Mouse (Mus musculus) leukemia stem cell, adult 10-12 weeks (primary cell): ENCODE results near the gene Gpr137. TPM values are rescaled to one million over a fixed set of nuclear protein-coding genes. Genes with fewer than 3 reads are reported as not detected.

Experiments
- polyA plus RNA-seq: library from polyadenylated mRNA; stranded (reverse); fragments of >175 nt; gene quantifications from 2 replicates; pipeline ENCODE4 v1.2.3, GENCODE M21; 2012; ENCODE audit warnings: low replicate concordance

The Gpr137 gene
- polyA plus RNA-seq, result 65.6 and 67.0 TPM in 2 replicates

GRCm38 (mm10) chr19:6942249-6942691 lies at the start of gene Gpr137:
Gene Gpr137, minus strand, starts transcription at chr19:6942480.

GRCm38 (mm10) chr19:6987061-6987903 lies 45.0 kb upstream of the Gpr137 start, which contains the start of gene Vegfb:
Gene Vegfb, minus strand, starts transcription at chr19:6987651.

GRCm38 (mm10) chr19:6980381-6981093 lies 38.3 kb upstream of the Gpr137 start, which contains the start of gene Fkbp2:
Gene Fkbp2, minus strand, starts transcription at chr19:6980501.

GRCm38 (mm10) chr19:6975537-6976521 lies 33.5 kb upstream of the Gpr137 start, which contains the start of gene Plcb3:
Gene Plcb3, minus strand, starts transcription at chr19:6976470.

GRCm38 (mm10) chr19:6974211-6975205 lies 32.2 kb upstream of the Gpr137 start, which contains the start of gene Ppp1r14b:
Gene Ppp1r14b, plus strand, starts transcription at chr19:6974968.

GRCm38 (mm10) chr19:6941372-6942248 lies 670 bp downstream of the Gpr137 start, which contains the start of gene Bad:
Gene Bad, plus strand, starts transcription at chr19:6941861.

GRCm38 (mm10) chr19:6934195-6934977 lies 7.9 kb downstream of the Gpr137 start, which contains the start of gene Kcnk4:
Gene Kcnk4, minus strand, starts transcription at chr19:6934515.

GRCm38 (mm10) chr19:6925307-6925573 lies 17.0 kb downstream of the Gpr137 start, which contains the start of gene Catsperz:
Gene Catsperz, minus strand, starts transcription at chr19:6925380.

GRCm38 (mm10) chr19:6921647-6922567 lies 20.4 kb downstream of the Gpr137 start, which contains the start of gene Esrra:
Gene Esrra, minus strand, starts transcription at chr19:6921813.

GRCm38 (mm10) chr19:6909507-6910289 lies 32.6 kb downstream of the Gpr137 start, which contains the start of the genes Trmt112 and Prdx5:
Gene Trmt112, plus strand, starts transcription at chr19:6909698.
Gene Prdx5, minus strand, starts transcription at chr19:6910106.

Other genes starting within 250 kb of the Gpr137 start
- 41.3 and 41.4 TPM in 2 replicates for gene Rps6ka4, start 101.8 kb downstream of the Gpr137 start, polyA plus RNA-seq
- gene Ccdc88b, start 84.3 kb downstream of the Gpr137 start, polyA plus RNA-seq, result 8.8 and 20.9 TPM in 2 replicates
- 80.0 and 128 TPM in 2 replicates for gene Trmt112, start 32.8 kb downstream of the Gpr137 start, polyA plus RNA-seq
- gene Prdx5, start 32.4 kb downstream of the Gpr137 start, polyA plus RNA-seq, result 88.9 and 116 TPM in 2 replicates
- gene Esrra, start 20.7 kb downstream of the Gpr137 start, polyA plus RNA-seq, result 67.0 and 113 TPM in 2 replicates
- gene Catsperz, start 17.1 kb downstream of the Gpr137 start, polyA plus RNA-seq, result 0.41 TPM in 1 of 2 replicates, not detected in the other
- not detected in 2 replicates for gene Kcnk4, start 8.0 kb downstream of the Gpr137 start, polyA plus RNA-seq
- gene Bad, start 619 bp downstream of the Gpr137 start, polyA plus RNA-seq, result 89.7 and 101 TPM in 2 replicates
- 452 and 665 TPM in 2 replicates for gene Ppp1r14b, start 32.5 kb upstream of the Gpr137 start, polyA plus RNA-seq
- gene Plcb3, start 34.0 kb upstream of the Gpr137 start, polyA plus RNA-seq, result 22.0 and 26.6 TPM in 2 replicates
- gene Fkbp2, start 38.0 kb upstream of the Gpr137 start, polyA plus RNA-seq, result 128 and 745 TPM in 2 replicates
- 68.2 and 125 TPM in 2 replicates for gene Vegfb, start 45.2 kb upstream of the Gpr137 start, polyA plus RNA-seq
- 15.2 and 25.4 TPM in 2 replicates for gene Dnajc4, start 50.1 kb upstream of the Gpr137 start, polyA plus RNA-seq
- gene Nudt22, start 53.6 kb upstream of the Gpr137 start, polyA plus RNA-seq, result 14.4 and 26.7 TPM in 2 replicates
- 0.27 and 2.1 TPM in 2 replicates for gene Trpt1, start 53.7 kb upstream of the Gpr137 start, polyA plus RNA-seq
- 599 and 891 TPM in 2 replicates for gene Fermt3, start 77.0 kb upstream of the Gpr137 start, polyA plus RNA-seq
- 38.3 and 182 TPM in 2 replicates for gene Stip1, start 97.5 kb upstream of the Gpr137 start, polyA plus RNA-seq
- 7.0 and 13.3 TPM in 2 replicates for gene Macrod1, start 114.3 kb upstream of the Gpr137 start, polyA plus RNA-seq
- gene Flrt1, start 163.2 kb upstream of the Gpr137 start, polyA plus RNA-seq, result 0.06 TPM in 1 of 2 replicates, not detected in the other